Mouse (Mus musculus) olfactory bulb, adult 2 months (tissue): ENCODE data around the gene Mrs2.

Experiments
- CTCF ChIP-seq: fragments of 200-500 bp; IDR thresholded peaks from 2 replicates; pipeline ENCODE4 v1.5.1; 2012; ENCODE audit warnings: low read depth, mild to moderate bottlenecking, low read length, moderate library complexity; ENCODE audit not compliant: insufficient read depth
- POLR2A ChIP-seq: fragments of 200-500 bp; IDR thresholded peaks from 2 replicates; pipeline ENCODE4 v1.6.1; 2012; ENCODE audit warnings: mild to moderate bottlenecking, low read depth, low read length, moderate library complexity; ENCODE audit not compliant: insufficient read depth

DNA sequence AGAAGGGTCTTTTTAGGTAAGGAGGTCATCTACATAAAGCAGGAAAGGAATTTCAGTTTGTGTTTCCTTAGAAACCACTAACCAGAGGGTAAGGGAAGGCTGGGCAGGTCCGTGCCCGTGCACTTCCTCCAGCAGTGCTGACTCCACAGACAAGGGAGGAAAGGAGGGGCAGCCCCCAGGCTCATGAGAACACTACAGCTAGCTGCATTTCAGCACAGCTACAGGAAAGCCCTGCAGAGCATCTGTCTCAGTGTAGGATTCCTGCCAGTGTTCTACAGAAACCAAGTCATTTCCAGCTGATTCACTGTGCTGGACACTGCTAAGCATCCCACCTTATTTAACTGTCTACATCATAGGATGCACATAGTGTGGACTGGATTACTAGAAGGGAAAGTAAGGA, 27.0 kb downstream of the Mrs2 start:
- TF ChIP-seq POLR2A = no peak
- TF ChIP-seq CTCF = no peak
